Mouse (Mus musculus) adrenal gland, postnatal 4 days (tissue): ENCODE results near the gene Rnf146. TPM values are rescaled to one million over a fixed set of nuclear protein-coding genes. Genes with fewer than 3 reads are reported as not detected.
"Not testable (repeated sequence)": the region's sequence is repeated elsewhere in the genome, so short reads cannot be mapped to it uniquely, and the experiment has no call there.

Experiments
- DNase-seq, 2 experiments: peaks; one replicate each; pipeline ENCODE4 v3.0.0; 2021 to 2022; ENCODE audit warnings: low spot score in 2 of 2, mixed read lengths in 2 of 2
- long read RNA-seq, 2 experiments: library from polyadenylated mRNA; stranded (forward); transcript quantifications; one replicate each; pipeline ENCODE4 v2.0.0; 2021
- total RNA-seq, 2 experiments: library from RNA; stranded (reverse); gene quantifications; 2 replicates each; pipeline ENCODE4 v1.2.3; 2021

Gene Rnf146
- total RNA-seq: 10 to 100 TPM; 56.8 to 62.1 TPM
- long read RNA-seq, experiment 1, full-length matches to known transcripts: 9 of 11 reads
- long read RNA-seq, experiment 1, partial matches to known transcripts: 1 of 11 reads
- long read RNA-seq, experiment 1, other reads (novel, unspliced or antisense): 1 of 11 reads
- long read RNA-seq, experiment 2, full-length matches to known transcripts: 50 of 59 reads
- long read RNA-seq, experiment 2, partial matches to known transcripts: 5 of 59 reads
- long read RNA-seq, experiment 2, other reads (novel, unspliced or antisense): 4 of 59 reads

DNA sequence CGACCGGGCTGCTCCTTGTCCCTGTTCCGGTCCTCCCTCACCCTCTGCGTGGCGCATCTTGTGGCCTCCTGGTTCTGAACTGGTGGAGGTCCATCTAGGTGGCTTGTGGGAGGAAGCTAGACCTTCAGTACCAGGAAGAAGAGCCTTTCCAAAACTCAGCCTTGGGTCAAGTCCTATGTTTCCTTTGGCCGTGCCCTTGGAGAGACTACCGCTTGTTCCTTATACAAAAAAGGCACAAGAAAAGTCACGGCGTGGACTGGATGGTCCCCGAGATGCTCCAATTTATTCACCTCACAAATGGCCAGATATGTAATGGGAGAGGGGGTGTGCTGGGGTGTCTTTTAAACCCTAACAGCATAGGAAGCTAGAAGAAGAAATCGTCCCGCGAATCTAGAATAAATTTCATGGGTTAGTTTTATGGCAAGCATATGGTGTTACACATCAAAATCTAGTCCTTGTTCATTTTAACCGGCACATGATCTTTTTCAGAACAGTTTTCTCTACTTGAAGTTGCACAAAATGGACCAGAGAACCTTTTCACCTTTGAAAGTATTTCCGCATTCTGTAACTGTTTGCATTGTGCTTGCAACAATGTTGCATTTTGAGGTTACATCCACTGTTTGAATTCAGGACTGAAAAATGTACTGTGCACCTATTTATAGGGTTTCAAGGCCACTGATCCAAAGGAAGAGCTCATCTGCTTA is at the start of gene Rnf146:
Gene Rnf146 (minus strand): TSS at position 246 of the 704 bp plus-strand sequence.
- DNase-seq: no peak

DNA sequence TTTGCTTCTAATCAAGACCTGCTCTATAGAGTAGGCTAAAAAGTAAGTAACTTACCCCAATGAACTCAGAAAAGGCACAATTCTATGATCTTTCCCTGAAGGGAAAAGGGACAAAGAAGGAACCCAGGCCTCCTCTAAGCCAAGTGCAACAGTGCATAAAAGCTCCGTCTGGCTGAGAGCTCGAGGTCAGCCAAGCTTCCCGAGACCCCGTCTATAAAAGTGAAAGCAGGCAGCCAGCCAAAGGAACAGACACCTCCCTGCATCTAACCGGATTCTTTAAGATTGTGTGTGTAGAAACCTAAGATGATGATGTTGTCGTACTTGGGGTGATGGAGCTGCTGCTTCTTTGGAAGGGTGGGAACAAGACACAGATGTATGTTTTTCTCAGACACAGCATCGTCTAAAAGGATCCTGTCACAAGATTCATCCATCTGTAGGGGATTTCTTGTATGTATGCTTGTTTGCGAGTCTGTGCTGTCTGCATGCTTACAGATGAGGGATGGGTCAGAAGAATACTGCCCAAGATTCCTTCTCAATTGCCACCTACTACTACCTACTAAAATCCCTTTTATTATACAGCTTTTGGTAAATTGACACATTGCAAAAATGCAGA is 40.5 kb upstream of the Rnf146 start:
- no peak for DNase-seq

DNA sequence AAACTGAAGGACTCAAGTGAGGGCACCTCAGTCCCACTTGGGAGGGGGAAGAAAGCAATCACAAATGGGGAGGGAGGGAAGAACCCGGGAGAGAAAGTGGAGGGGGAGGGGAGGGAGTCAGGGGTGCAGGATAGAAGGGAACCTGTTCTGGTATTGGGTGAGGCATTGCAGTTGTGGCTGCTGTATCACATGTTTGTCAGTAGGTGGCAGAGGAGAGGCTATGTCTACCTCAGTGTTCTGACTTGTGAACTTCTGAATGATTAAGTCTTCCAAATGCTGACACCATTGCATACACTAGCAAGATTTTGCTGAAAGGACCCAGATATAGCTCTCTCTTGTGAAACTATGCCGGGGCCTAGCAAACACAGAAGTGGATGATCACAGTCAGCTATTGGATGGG is 32.6 kb upstream of the Rnf146 start:
- DNase-seq: not testable (repeated sequence)

DNA sequence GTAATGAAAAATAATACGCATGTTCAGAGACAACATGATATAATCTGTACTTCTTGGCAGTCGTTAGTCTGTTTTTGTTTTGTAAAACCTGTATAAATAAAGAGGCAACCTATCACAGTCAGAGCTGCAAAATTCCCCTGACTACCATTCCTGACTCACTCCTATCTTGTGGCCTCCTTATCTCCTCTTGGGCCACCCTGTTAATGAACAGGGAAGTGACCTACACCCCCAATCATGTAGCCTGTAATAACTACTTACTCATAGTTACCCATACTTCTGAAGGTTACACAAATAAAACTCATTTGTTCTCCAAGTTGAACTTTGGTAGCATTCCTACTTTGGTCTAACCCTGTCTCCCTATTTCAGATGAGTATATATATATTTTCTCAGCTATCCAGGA is 19.3 kb upstream of the Rnf146 start:
- DNase-seq: no peak

DNA sequence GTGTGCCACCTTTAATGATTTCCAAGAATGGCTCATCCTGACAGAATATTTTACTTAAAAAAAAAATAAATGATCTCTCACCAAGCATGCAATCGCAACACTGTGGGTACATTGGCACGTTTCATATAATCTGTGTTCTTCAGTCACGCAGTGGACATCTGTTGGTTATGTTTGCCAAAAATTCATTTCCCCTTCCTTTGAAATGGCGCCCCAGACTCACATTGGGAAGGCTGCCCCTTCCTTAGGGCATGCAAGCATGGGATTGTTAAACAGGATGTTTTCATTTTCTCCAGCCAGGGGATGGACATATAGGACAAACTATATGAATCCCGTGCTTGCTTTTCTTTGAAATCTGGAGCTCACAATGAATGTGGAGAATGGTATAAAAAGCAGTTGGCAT is 11.8 kb upstream of the Rnf146 start:
- DNase-seq: no peak

DNA sequence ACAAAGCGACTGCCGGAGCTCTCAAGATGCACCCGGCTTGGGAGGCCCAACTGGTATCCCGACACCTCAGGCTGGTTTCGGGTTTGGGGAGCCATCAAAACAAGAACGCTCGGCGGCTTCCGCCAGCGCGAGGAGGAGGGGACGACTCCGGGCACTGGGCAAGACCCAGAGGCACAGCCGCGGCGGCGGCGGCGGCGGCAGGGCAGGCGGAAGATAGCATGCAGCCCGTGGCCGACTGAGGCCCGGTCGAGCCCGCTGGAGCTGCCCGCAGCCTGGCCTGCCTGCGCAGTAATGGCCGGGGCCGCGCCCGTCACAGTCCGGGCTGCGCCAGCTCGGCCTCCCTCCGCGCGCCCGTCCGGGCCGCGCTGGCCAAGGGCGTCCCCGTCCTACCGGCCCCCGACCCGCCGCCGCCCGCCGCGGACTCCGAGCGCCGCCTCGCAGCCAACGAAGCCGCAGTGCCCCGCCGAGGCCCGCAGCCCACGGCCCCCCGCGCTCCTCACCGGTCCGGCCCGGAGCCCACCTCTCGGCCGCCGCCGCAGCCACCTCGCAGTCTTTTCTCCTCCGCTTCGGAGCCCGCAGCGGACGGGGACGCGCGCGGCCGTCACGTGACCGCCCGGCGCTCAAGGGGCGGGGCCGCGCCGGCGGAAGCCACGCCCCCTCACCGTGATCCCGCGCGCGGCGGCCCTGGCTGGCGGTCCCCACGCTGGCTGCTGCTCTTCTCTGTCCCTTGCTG is 612 bp downstream of the Rnf146 start:
- peak; percentile 72 to 80 for DNase-seq

DNA sequence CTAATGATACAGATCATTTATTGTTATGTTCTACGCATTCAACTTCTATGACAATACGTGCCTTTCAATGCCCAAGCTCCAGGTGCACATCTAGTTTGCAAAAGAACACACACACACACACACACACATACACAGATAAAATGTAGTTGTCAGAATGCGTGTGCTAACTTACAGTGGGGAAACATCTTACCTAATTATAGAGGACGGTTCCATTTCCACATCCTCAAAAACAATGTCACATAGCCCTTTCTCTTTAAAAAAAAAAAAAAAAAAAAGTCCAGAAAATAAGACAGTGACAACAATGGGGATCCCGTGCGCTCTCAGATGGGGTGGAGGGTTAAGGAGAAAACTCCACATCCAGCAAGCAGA is 1.2 kb downstream of the Rnf146 start:
- no peak for DNase-seq

DNA sequence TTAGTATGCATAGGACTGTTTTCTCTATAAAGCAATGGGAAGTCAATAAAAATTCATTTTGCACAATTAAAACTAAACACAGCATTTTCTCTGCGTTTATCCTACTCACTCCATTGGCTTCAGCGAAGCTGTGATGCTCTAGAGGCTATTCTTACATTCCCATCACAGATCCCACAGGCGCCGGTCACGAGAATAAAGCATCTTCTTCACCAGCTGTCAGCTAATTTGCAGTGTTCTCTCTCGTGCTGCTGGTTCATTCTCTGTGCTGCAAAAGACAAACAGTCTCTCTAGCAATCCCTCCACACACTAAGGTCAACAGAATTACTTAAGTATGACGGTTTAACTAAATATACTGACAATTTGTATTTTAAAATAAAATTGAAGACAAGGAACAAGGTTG is 8.1 kb downstream of the Rnf146 start:
- no peak for DNase-seq

DNA sequence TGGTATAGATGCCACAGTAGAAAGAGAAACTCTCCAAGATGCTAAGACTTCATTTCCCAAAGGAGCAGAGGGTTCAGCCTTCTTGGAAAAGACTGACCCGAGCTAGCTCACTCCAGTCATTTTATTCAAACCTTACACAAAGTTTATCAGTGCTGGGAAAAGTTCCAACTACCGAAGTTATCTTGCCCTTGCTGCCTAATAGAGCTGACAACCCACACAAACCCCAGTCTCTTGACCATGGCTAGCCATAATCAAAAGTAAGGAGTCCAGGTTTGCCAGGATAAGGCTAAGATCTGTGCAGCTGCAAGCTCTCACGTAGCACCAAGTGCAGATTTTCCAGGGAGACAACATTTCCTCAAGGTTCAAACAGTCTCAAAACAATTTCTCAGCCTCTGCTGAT is 9.7 kb downstream of the Rnf146 start:
- no peak for DNase-seq

DNA sequence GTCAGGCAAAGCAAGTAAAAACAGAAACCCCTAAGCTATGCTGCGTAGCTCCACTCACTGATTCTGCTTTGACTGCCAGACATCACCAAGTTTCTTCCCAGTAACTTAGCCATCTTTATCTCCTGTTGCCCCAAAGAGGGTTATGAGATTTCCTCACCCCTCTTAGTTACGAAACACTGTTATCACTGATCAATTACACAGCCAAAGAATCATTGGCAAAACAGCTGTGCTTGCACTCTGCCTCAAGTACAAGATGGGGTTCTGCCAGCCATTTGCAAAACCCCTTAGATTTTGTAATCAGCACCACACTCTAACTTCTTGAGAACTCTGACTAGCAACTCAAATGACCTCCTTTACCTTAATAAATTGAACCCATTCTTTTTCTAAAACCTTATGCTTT is 10.8 kb downstream of the Rnf146 start:
- no peak for DNase-seq

DNA sequence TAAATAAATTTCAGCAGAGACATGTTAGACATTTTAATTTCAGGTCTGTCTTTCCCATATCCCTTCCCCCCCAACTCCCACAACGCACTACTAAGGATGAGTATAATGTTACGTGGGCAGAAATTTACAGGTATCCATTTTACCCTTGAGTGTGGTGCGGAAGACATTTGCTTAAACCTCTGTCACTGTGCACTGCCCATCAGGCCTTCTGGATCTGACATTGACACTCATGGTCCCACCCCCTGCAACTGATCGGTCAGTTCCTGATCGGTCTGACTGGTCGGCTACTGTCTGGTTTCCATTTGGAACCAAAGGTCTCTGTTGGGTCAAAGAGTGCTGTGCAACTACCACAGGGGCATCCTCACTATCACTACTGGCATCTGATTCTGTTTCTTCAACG is 15.6 kb downstream of the Rnf146 start:
- no peak for DNase-seq

DNA sequence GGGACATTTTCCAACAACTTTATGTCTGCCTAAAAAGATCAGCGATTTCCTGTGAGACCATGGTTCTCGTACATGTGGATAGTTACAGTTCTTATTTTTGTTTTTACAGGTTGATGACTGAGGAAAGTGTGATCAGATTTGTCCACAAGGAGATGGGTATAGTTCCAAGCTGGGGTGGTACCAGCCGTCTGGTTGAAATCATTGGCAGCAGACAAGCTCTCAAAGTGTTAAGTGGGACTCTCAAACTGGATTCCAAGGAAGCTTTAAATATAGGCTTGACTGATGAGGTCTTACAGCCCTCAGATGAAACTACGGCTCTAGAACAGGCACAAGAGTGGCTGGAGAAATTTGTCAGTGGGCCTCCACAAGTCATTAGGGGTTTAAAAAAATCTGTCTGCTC is 18.0 kb downstream of the Rnf146 start:
- no peak for DNase-seq

DNA sequence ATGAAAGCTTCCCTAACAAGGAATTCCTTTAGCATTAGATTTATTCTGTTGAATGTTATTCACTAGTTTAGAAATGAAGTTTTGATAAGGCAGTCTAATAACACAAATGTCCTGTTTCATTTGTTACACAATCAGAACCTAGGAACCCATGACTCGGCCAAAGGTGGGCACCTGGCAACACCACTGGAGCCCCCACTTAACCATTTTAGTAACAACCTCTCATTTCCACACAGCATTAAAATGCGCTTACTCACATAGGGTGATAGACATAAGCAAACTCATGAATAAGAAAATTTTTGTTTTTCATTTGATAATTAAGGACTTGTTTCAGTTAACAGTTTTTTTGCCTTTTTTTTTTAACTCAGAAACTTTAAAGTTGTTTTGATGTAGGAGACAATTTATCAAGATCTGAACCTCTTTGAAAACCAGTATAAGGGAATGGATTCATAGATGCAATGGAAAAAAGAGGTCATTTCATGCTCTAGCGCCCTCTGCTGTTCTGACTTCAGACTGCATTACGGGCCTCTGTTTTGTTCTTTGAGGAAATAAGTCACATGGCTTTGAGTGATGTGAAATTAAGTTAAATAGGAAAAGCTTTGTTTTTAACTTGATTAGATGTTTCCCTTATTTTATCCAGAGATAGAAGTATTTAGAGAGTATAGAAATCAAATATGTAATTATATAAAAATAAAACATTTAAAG is 23.7 kb downstream of the Rnf146 start:
- peak; percentile 13 to 16 for DNase-seq

DNA sequence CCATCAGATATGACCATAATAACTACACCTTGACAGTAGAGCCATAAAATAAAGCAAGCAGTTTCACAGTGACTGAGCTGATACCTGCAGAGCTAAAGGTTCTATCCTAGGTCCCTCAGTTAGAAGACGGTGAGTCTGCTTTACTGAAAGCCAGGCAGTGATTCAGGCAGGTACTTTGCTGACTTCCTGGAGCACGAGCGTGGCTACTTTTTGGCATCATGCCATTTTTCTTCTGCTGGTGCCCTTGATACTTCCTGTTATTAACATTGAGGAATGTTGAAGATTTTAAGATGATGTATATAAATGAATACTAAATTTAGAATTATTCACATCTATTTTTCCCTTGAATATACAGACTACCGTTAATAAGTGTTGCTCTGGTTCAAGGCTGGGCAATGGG is 28.4 kb downstream of the Rnf146 start:
- no peak for DNase-seq

DNA sequence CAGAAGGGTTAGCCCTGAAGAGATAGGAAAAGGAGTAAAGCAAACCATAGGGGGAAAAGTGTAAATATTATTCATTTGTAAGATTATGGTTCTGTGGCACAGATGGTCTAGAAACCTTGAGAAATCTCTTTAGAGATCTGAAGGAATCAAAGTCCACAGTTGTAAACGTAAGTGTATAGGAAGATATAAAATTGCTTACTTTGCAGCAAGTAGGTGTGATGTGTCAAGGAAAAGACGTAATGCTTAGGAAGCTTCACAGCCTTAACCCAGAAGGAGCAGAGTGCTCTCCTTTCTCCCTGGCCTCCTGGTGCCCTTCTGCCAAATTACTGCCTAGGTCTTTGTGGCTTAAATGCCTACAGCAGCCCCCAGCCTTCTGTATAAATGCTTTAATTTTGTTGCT is 37.4 kb downstream of the Rnf146 start:
- DNase-seq: no peak

DNA sequence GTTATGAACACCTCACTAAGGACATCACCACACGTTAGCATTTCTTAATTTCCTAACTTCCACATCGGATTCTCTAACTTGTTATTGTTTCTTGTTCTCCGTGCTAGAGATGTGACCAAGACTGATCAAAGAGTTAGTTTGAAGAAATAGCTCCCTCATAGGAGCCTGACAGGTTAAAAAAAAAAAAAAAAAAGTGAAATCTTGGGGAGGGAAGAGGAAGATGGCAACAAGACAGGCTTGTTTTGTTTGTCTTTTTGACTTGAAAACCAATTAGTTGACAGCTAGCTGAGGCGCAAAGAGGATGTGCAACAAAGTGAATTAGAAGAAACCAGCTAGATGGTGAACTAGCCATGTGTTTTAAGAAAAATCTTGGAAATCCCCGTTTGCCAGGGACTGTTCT is 48.3 kb downstream of the Rnf146 start:
- no peak for DNase-seq

DNA sequence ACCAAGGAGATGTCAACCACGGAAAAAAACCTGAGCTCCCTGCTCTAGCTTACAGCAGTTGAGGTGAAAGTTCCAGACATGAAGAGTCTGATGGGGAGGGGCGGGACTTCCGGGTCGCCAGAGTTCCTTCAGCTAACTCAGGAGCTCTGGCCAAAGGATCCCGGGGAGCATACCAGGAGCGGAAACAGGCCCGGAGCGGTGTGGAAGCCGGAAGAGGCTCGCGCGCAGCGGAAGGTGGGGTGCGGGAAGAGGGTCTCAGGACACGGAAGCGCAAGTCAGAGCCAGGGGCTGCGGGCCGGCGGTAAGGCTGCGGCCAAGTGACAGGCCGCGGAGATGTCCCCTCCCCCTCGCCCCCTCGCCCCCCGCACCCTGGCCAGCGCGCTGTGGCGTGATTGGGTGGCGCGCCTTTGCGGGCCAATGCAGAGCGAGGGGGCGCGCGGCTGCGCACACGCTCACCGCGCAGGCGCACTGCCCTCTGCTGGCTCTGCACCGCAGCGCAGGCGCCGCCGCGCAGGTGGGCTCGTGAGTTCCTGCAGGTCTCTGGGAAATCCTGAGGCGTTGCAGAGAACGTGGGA is 49.1 kb downstream of the Rnf146 start, which contains the start of gene Echdc1:
Gene Echdc1 (plus strand): TSS at position 103 of the 575 bp plus-strand sequence.
- DNase-seq: peak; percentile 57 to 72

DNA sequence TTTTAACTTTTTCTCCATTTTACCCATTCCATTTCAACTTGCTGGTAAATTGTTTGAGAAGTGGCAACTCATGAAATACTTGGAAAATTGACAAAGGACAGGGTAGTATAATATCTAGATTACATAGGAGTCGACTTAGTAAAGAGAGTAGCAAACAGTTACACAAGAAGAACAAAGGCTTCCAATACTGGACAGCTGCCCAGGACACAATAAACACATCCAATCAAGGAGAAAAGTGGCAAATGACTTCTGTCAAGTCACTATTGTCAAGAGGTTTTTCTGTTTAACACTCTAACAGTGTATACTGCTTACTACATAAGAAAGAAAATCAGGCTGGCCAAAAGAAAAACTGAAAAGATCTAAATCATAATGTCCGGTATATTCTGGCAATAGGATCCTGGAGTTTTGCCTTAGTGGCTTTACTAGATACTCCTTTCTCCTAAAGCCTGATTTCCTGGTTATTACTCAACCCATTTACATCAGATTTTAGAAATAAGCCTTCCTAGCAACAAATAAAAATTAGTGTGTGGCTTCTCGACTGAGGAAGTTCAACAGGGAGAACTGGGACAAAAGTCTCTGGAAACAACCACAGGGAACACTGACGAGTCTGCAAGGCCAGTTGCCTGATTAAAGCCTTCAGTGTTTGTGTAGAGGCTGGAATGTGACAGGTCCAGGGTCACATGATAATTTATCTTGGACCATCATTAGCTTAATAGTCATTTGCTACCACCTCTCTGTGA is 50.6 kb downstream of the Rnf146 start:
- no peak for DNase-seq

DNA sequence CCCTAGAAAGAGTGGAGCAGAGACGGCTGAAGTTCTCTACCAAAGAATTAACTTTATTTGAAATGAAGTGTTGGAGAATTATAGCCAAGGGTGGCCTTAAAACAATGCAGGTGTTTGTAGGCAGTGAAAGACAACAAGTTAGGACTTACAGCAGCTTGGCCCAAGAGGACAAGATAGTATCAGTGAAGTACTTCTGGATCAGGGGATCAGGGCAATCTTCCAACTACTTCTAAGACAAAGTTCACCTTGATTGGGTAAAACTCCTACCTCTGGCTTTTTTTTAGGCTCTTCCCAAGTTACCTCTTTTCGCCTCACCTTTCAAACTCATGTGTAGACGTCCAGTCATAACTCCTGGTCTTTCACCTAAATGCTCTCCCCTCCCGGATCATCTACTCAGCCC is 60.0 kb downstream of the Rnf146 start:
- DNase-seq: no peak
